Mouse (Mus musculus) thymus, adult 2 months (tissue): Measurements from ENCODE around the gene Gm20388.

Experiments
- CTCF ChIP-seq: fragments of 200-500 bp; IDR thresholded peaks from 2 replicates; pipeline ENCODE4 v1.5.1; 2012; ENCODE audit warnings: mild to moderate bottlenecking, control low read depth, low read length, moderate library complexity, borderline replicate concordance; ENCODE audit not compliant: control insufficient read depth, poor library complexity, insufficient read depth; ENCODE audit errors: extremely low read depth
- POLR2A ChIP-seq: fragments of 200-500 bp; IDR thresholded peaks from 2 replicates; pipeline ENCODE4 v1.6.1; 2012; ENCODE audit warnings: mild to moderate bottlenecking, low read length, control low read depth, moderate library complexity; ENCODE audit not compliant: control insufficient read depth, poor library complexity, insufficient read depth; ENCODE audit errors: extremely low read depth

GRCm38 (mm10) chr8:123670766-123671165, 3760.1 kb downstream of the Gm20388 start:
- TF ChIP-seq CTCF: no peak
- no peak for TF ChIP-seq POLR2A
